Mouse (Mus musculus): ENCODE data around the gene Raly. TPM values are rescaled to one million over a fixed set of nuclear protein-coding genes. Genes with fewer than 3 reads are reported as not detected.

The Raly gene
- 29.6 and 37.1 TPM in 2 replicates for polyA plus RNA-seq (2016; fragmentation: Nextera tagmentation; extraction: Ambion mirVana)

- peaks cover 79% of the 10 kb centered on the region for H3K4me1 ChIP-seq
- H3K4me2 ChIP-seq, result peak within 1 kb of the TSS; percentile 81
- peaks cover 30% of the 10 kb centered on the region for H3K36me3 ChIP-seq
- peak; percentile 96 for ATAC-seq
- H3K4me3 ChIP-seq, result peak within 1 kb of the TSS; percentile 97
- peak within 1 kb of the TSS; percentile 94 for H3K27ac ChIP-seq
- peak within 1 kb of the TSS; percentile 99 for H3K9ac ChIP-seq
- no peaks in the 10 kb centered on the region for H3K9me3 ChIP-seq (replicated peaks)
- under 1% methylated on average over 78 of the region's 89 CpGs for WGBS (ENCODE audit: insufficient replicate concordance)
- H3K27me3 ChIP-seq (replicated peaks), result no peaks in the 10 kb centered on the region
Observed at GRCm38 (mm10) chr2:154790656-154791483, at the start of gene Raly, which contains the start of gene a. Gene Raly (plus strand): TSS chr2:154791096. Gene a (plus strand): TSS chr2:154791402.

GRCm38 (mm10) chr2:154742911-154743819 is 47.7 kb upstream of the Raly start:
- H3K9me3 ChIP-seq (replicated peaks), result no peaks in the 10 kb centered on the region
- H3K4me2 ChIP-seq, result no peak overlapping the region
- H3K4me3 ChIP-seq, result no peak overlapping the region
- H3K4me1 ChIP-seq, result no peaks in the 10 kb centered on the region
- H3K27me3 ChIP-seq (replicated peaks), result peaks cover 9% of the 10 kb centered on the region
- WGBS (ENCODE audit: insufficient replicate concordance), result 67% methylated on average over 10 of the region's 10 CpGs
- no peak overlapping the region for H3K9ac ChIP-seq
- H3K27ac ChIP-seq, result no peak overlapping the region
- ATAC-seq, result no peak
- no peaks in the 10 kb centered on the region for H3K36me3 ChIP-seq

- Histone ChIP-seq H3K4me3 (no peak overlapping the region), H3K4me1 (no peaks in the 10 kb centered on the region), H3K36me3 (no peaks in the 10 kb centered on the region), H3K27ac (no peak overlapping the region), H3K9me3 (replicated peaks) (peaks cover 3% of the 10 kb centered on the region; the same call in 1 of the 2 replicates), H3K9ac (no peak overlapping the region), H3K27me3 (replicated peaks) (peaks cover 9% of the 10 kb centered on the region), H3K4me2 (no peak overlapping the region)
- no peak for ATAC-seq
- 66% methylated on average over 4 of the region's 4 CpGs for WGBS (ENCODE audit: insufficient replicate concordance)
Observed at GRCm38 (mm10) chr2:154743915-154744314, 47.0 kb upstream of the Raly start.

- ATAC-seq, result no peak
Observed at GRCm38 (mm10) chr2:154748383-154748782, 42.5 kb upstream of the Raly start.

GRCm38 (mm10) chr2:154749046-154750036 is 41.6 kb upstream of the Raly start:
- no peak overlapping the region for H3K27ac ChIP-seq
- 70% methylated on average over 23 of the region's 23 CpGs for WGBS (ENCODE audit: insufficient replicate concordance)
- H3K4me2 ChIP-seq, result no peak overlapping the region
- H3K27me3 ChIP-seq (replicated peaks), result peaks cover 8% of the 10 kb centered on the region; the same call in 1 of the 2 replicates
- no peaks in the 10 kb centered on the region for H3K36me3 ChIP-seq
- ATAC-seq, result no peak
- H3K4me1 ChIP-seq, result peaks cover 6% of the 10 kb centered on the region; the same call in 1 of the 2 replicates
- H3K9me3 ChIP-seq (replicated peaks), result peaks cover 3% of the 10 kb centered on the region; the same call in 1 of the 2 replicates
- H3K4me3 ChIP-seq, result no peak overlapping the region
- no peak overlapping the region for H3K9ac ChIP-seq

More at GRCm38 (mm10) chr2:154748383-154748782, 42.5 kb upstream of the Raly start:
- H3K27ac ChIP-seq, result no peak overlapping the region
- H3K27me3 ChIP-seq (replicated peaks), result peaks cover 10% of the 10 kb centered on the region; the same call in 1 of the 2 replicates
- no peaks in the 10 kb centered on the region for H3K36me3 ChIP-seq
- peaks cover 6% of the 10 kb centered on the region; the same call in 1 of the 2 replicates for H3K4me1 ChIP-seq
- no peak overlapping the region for H3K4me3 ChIP-seq
- no peak overlapping the region for H3K4me2 ChIP-seq
- 66% methylated on average over 2 of the region's 2 CpGs for WGBS (ENCODE audit: insufficient replicate concordance)
- peaks cover 3% of the 10 kb centered on the region; the same call in 1 of the 2 replicates for H3K9me3 ChIP-seq (replicated peaks)
- no peak overlapping the region for H3K9ac ChIP-seq

GRCm38 (mm10) chr2:154751924-154752323 is 39.0 kb upstream of the Raly start:
- no peak for ATAC-seq
- H3K9me3 ChIP-seq (replicated peaks), result peaks cover 3% of the 10 kb centered on the region; the same call in 1 of the 2 replicates
- peaks cover 13% of the 10 kb centered on the region for H3K4me1 ChIP-seq
- no peak overlapping the region for H3K27ac ChIP-seq
- no peak overlapping the region for H3K4me3 ChIP-seq
- H3K9ac ChIP-seq, result no peak overlapping the region
- H3K4me2 ChIP-seq, result no peak overlapping the region
- H3K27me3 ChIP-seq (replicated peaks), result peaks cover 8% of the 10 kb centered on the region; the same call in 1 of the 2 replicates
- 59% methylated on average over 8 of the region's 8 CpGs for WGBS (ENCODE audit: insufficient replicate concordance)
- no peaks in the 10 kb centered on the region for H3K36me3 ChIP-seq

GRCm38 (mm10) chr2:154754068-154754560 is 36.8 kb upstream of the Raly start:
- 64% methylated on average over 2 of the region's 2 CpGs for WGBS (ENCODE audit: insufficient replicate concordance)
- no peak overlapping the region for H3K9ac ChIP-seq
- ATAC-seq, result no peak
- H3K9me3 ChIP-seq (replicated peaks), result no peaks in the 10 kb centered on the region
- H3K4me1 ChIP-seq, result peaks cover 13% of the 10 kb centered on the region
- H3K4me3 ChIP-seq, result no peak overlapping the region
- no peak overlapping the region for H3K4me2 ChIP-seq
- H3K27ac ChIP-seq, result no peak overlapping the region
- H3K36me3 ChIP-seq, result no peaks in the 10 kb centered on the region
- H3K27me3 ChIP-seq (replicated peaks), result peaks cover 8% of the 10 kb centered on the region; the same call in 1 of the 2 replicates

GRCm38 (mm10) chr2:154755791-154756190 is 35.1 kb upstream of the Raly start:
- Histone ChIP-seq H3K4me2 (no peak overlapping the region), H3K4me1 (peaks cover 13% of the 10 kb centered on the region), H3K27me3 (replicated peaks) (peaks cover 8% of the 10 kb centered on the region; the same call in 1 of the 2 replicates), H3K27ac (no peak overlapping the region), H3K36me3 (no peaks in the 10 kb centered on the region), H3K9ac (no peak overlapping the region), H3K4me3 (no peak overlapping the region), H3K9me3 (replicated peaks) (no peaks in the 10 kb centered on the region)
- no peak for ATAC-seq
- whole genome bisulfite sequencing (ENCODE audit: insufficient replicate concordance), result 56% methylated on average over 6 of the region's 6 CpGs

- H3K4me1 ChIP-seq, result peaks cover 16% of the 10 kb centered on the region
- no peak for ATAC-seq
- peaks cover 4% of the 10 kb centered on the region; the same call in 1 of the 2 replicates for H3K27me3 ChIP-seq (replicated peaks)
- no peak overlapping the region for H3K4me3 ChIP-seq
- H3K9ac ChIP-seq, result no peak overlapping the region
- H3K27ac ChIP-seq, result no peak overlapping the region
- H3K36me3 ChIP-seq, result no peaks in the 10 kb centered on the region
- no peaks in the 10 kb centered on the region for H3K9me3 ChIP-seq (replicated peaks)
- H3K4me2 ChIP-seq, result no peak overlapping the region
- 77% methylated on average over 5 of the region's 5 CpGs for WGBS (ENCODE audit: insufficient replicate concordance)
Observed at GRCm38 (mm10) chr2:154757691-154758090, 33.2 kb upstream of the Raly start.

GRCm38 (mm10) chr2:154758454-154758853 is 32.4 kb upstream of the Raly start:
- no peak overlapping the region for H3K4me2 ChIP-seq
- H3K9me3 ChIP-seq (replicated peaks), result no peaks in the 10 kb centered on the region
- H3K4me3 ChIP-seq, result no peak overlapping the region
- no peak overlapping the region for H3K27ac ChIP-seq
- H3K4me1 ChIP-seq, result peaks cover 24% of the 10 kb centered on the region
- H3K27me3 ChIP-seq (replicated peaks), result no peaks in the 10 kb centered on the region
- H3K9ac ChIP-seq, result no peak overlapping the region
- no peaks in the 10 kb centered on the region for H3K36me3 ChIP-seq
- no peak for ATAC-seq
- 68% methylated on average over 1 of the region's 1 CpGs for WGBS (ENCODE audit: insufficient replicate concordance)
